Mouse (Mus musculus): ENCODE results near the gene Tesk2. TPM values are rescaled to one million over a fixed set of nuclear protein-coding genes. Genes with fewer than 3 reads are reported as not detected.

The Tesk2 gene
- polyA plus RNA-seq, 1 experiment from 2014 or later: 3.2 TPM

DNA sequence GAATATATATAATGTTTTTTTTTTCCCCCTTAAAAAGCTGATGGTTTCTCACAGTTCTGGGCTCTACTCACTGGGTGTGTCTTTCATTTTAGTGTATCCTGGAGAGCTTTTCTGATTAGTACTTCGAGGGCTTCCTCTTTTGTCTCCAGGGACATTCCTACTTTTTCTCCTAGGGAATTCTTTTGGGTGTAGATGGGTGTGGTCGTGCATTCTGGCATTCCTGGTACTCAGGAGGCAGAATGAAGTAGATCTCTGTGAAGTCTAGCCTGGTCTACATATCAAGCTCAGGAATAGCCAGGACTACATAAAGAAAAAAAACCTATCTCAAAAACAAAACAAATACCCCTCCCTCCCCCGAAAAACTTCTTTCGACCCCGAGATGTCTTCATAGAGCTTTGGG is 4.7 kb downstream of the Tesk2 start:
- no peak overlapping the region for H3K27ac ChIP-seq (replicated peaks; ENCODE audit: low read depth, low read length)
- H3K4me3 ChIP-seq (replicated peaks; ENCODE audit: low read depth, low read length): no peak overlapping the region
- WGBS: 86% methylated on average over 5 of the region's 5 CpGs
- no peak for ATAC-seq (ENCODE audit: low FRiP score, low TSS enrichment)
- H3K9me3 ChIP-seq (ENCODE audit: control insufficient read depth, low read length): no peaks in the 10 kb centered on the region
- no peaks in the 10 kb centered on the region for H3K27me3 ChIP-seq (ENCODE audit: control insufficient read depth, insufficient read depth, low read length)
- H3K4me2 ChIP-seq (ENCODE audit: low read length): no peak overlapping the region
- DNase-seq: no peak
- no peaks in the 10 kb centered on the region for H3K36me3 ChIP-seq (ENCODE audit: control insufficient read depth, insufficient read depth, low read length)
- peaks cover 6% of the 10 kb centered on the region; the same call in 1 of the 2 replicates for H3K4me1 ChIP-seq (ENCODE audit: control insufficient read depth, insufficient read depth, low read length)
- H3K9ac ChIP-seq (replicated peaks; ENCODE audit: low read length): no peak overlapping the region

DNA sequence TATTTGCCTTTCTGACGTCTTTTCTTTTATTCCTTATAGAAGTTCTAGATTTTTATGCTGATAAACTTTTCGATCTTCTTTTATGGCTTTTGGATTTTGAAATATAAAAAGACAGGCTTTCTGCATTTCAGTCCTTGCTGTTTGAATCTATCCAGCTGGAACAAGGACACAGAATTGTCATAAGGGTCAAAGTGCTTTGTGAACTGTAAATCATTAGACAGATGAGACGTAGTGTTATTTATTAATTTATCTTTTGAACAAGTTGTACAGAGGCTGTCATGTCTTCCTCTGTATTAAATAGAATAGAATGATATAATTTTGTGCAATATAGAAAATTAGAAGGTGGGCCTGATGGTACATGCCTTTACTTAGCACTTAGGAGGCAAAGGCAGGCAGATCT is 6.7 kb downstream of the Tesk2 start:
- H3K9me3 ChIP-seq (ENCODE audit: control insufficient read depth, low read length): no peaks in the 10 kb centered on the region
- no peak overlapping the region for H3K4me3 ChIP-seq (replicated peaks; ENCODE audit: low read depth, low read length)
- H3K27me3 ChIP-seq (ENCODE audit: control insufficient read depth, insufficient read depth, low read length): no peaks in the 10 kb centered on the region
- no peaks in the 10 kb centered on the region for H3K4me1 ChIP-seq (ENCODE audit: control insufficient read depth, insufficient read depth, low read length)
- no peak overlapping the region for H3K27ac ChIP-seq (replicated peaks; ENCODE audit: low read depth, low read length)
- DNase-seq: no peak
- ATAC-seq (ENCODE audit: low FRiP score, low TSS enrichment): no peak
- H3K4me2 ChIP-seq (ENCODE audit: low read length): no peak overlapping the region
- 84% methylated on average over 3 of the region's 3 CpGs for WGBS
- H3K9ac ChIP-seq (replicated peaks; ENCODE audit: low read length): no peak overlapping the region
- H3K36me3 ChIP-seq (ENCODE audit: control insufficient read depth, insufficient read depth, low read length): no peaks in the 10 kb centered on the region

DNA sequence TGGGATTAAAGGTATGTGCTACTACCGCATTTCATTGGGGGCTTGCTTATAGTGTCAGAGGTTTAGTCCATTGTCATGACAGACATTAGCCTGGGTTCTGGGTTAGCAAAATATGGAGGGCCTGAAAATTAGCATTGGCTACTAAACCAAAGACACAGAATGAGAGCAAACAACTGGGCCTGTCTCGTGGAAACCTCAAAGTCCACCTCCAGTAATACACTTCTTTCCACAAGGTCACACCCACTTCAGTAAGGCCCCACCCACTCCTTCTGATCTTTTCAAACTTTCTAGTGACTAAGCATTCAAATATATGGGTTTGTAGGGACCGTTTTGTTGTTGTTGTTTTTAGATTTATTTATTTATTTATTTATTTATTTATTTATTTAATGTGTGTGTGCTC is 8.8 kb downstream of the Tesk2 start:
- Histone ChIP-seq H3K4me2 (ENCODE audit: low read length) (no peak overlapping the region), H3K9me3 (ENCODE audit: control insufficient read depth, low read length) (no peaks in the 10 kb centered on the region), H3K9ac (replicated peaks; ENCODE audit: low read length) (no peak overlapping the region), H3K27me3 (ENCODE audit: control insufficient read depth, insufficient read depth, low read length) (no peaks in the 10 kb centered on the region), H3K4me3 (replicated peaks; ENCODE audit: low read depth, low read length) (no peak overlapping the region), H3K36me3 (ENCODE audit: control insufficient read depth, insufficient read depth, low read length) (no peaks in the 10 kb centered on the region), H3K4me1 (ENCODE audit: control insufficient read depth, insufficient read depth, low read length) (no peaks in the 10 kb centered on the region), H3K27ac (replicated peaks; ENCODE audit: low read depth, low read length) (no peak overlapping the region)
- ATAC-seq (ENCODE audit: low FRiP score, low TSS enrichment) (no peak), DNase-seq (no peak)
- WGBS: 95% methylated on average over 3 of the region's 3 CpGs

DNA sequence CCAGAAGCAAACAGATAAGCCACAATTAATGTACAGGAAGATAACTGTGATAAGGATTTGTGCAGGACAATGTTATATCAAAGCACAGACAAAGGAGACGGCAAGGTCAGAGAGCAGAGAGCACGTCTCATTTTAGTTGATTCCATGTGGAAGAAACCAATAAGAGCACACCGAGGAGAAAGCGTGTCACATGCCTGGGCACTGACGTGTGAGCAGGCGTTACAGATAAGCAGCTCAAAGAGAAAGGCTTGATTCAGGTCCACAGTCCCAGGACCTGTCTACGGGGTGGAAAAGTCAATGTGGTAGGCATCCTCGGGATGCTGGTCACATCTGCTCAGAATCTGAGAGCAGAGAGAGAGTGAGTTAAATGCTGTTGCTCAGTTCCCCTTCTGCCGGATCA is 10.3 kb downstream of the Tesk2 start:
- Histone ChIP-seq H3K9ac (replicated peaks; ENCODE audit: low read length) (no peak overlapping the region), H3K27ac (replicated peaks; ENCODE audit: low read depth, low read length) (no peak overlapping the region), H3K4me2 (ENCODE audit: low read length) (no peak overlapping the region), H3K9me3 (ENCODE audit: control insufficient read depth, low read length) (no peaks in the 10 kb centered on the region), H3K36me3 (ENCODE audit: control insufficient read depth, insufficient read depth, low read length) (no peaks in the 10 kb centered on the region), H3K27me3 (ENCODE audit: control insufficient read depth, insufficient read depth, low read length) (no peaks in the 10 kb centered on the region), H3K4me1 (ENCODE audit: control insufficient read depth, insufficient read depth, low read length) (no peaks in the 10 kb centered on the region), H3K4me3 (replicated peaks; ENCODE audit: low read depth, low read length) (no peak overlapping the region)
- WGBS: 90% methylated on average over 9 of the region's 9 CpGs
- no peak for DNase-seq
- ATAC-seq (ENCODE audit: low FRiP score, low TSS enrichment): no peak

DNA sequence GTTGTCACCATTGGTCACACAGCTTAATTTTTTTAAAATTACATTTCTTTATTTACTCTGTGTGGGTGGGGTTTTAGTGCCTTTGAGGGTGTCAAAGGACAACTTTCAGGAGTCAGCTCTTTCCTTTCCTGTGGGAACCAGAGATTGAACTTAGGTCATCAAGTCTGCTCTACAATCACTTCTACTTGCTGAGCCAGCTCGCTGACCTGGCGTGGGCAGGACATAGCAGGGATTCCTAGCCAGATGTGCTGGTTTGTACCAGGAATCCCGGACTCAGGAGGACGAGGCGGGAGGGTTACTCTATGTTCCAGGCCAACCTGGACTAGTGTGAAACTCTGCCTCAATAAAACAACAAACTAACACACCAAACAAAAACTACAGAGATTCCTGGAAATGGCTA is 11.6 kb downstream of the Tesk2 start:
- H3K4me2 ChIP-seq (ENCODE audit: low read length): no peak overlapping the region
- H3K27ac ChIP-seq (replicated peaks; ENCODE audit: low read depth, low read length): no peak overlapping the region
- no peaks in the 10 kb centered on the region for H3K4me1 ChIP-seq (ENCODE audit: control insufficient read depth, insufficient read depth, low read length)
- H3K4me3 ChIP-seq (replicated peaks; ENCODE audit: low read depth, low read length): no peak overlapping the region
- DNase-seq (no peak), ATAC-seq (ENCODE audit: low FRiP score, low TSS enrichment) (no peak)
- H3K36me3 ChIP-seq (ENCODE audit: control insufficient read depth, insufficient read depth, low read length): no peaks in the 10 kb centered on the region
- no peaks in the 10 kb centered on the region for H3K9me3 ChIP-seq (ENCODE audit: control insufficient read depth, low read length)
- 88% methylated on average over 5 of the region's 5 CpGs for WGBS
- no peak overlapping the region for H3K9ac ChIP-seq (replicated peaks; ENCODE audit: low read length)
- no peaks in the 10 kb centered on the region for H3K27me3 ChIP-seq (ENCODE audit: control insufficient read depth, insufficient read depth, low read length)

DNA sequence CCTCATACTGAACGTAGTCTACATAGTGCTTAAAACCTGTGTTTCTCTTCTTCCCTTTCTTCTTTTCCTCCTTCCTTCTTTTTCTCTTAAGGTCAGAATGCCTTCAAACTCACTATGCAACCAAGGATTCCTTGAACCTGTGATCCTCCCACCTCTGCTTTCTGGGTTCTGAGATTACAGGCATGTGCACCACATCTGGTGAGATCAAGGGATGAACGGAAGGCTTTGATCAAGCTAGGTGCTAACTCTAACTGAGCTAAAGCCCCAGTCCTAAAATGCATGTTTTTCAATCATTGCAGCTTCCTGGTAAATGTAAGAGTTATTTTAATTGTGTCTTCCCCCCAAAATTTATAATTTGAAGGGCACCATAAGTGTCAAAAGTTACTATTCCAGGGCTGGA is 14.2 kb downstream of the Tesk2 start:
- no peaks in the 10 kb centered on the region for H3K4me1 ChIP-seq (ENCODE audit: control insufficient read depth, insufficient read depth, low read length)
- H3K27me3 ChIP-seq (ENCODE audit: control insufficient read depth, insufficient read depth, low read length): no peaks in the 10 kb centered on the region
- DNase-seq (no peak), ATAC-seq (ENCODE audit: low FRiP score, low TSS enrichment) (no peak)
- no peak overlapping the region for H3K4me2 ChIP-seq (ENCODE audit: low read length)
- 88% methylated on average over 2 of the region's 2 CpGs for WGBS
- H3K27ac ChIP-seq (replicated peaks; ENCODE audit: low read depth, low read length): no peak overlapping the region
- no peak overlapping the region for H3K9ac ChIP-seq (replicated peaks; ENCODE audit: low read length)
- no peaks in the 10 kb centered on the region for H3K36me3 ChIP-seq (ENCODE audit: control insufficient read depth, insufficient read depth, low read length)
- H3K9me3 ChIP-seq (ENCODE audit: control insufficient read depth, low read length): no peaks in the 10 kb centered on the region
- no peak overlapping the region for H3K4me3 ChIP-seq (replicated peaks; ENCODE audit: low read depth, low read length)

DNA sequence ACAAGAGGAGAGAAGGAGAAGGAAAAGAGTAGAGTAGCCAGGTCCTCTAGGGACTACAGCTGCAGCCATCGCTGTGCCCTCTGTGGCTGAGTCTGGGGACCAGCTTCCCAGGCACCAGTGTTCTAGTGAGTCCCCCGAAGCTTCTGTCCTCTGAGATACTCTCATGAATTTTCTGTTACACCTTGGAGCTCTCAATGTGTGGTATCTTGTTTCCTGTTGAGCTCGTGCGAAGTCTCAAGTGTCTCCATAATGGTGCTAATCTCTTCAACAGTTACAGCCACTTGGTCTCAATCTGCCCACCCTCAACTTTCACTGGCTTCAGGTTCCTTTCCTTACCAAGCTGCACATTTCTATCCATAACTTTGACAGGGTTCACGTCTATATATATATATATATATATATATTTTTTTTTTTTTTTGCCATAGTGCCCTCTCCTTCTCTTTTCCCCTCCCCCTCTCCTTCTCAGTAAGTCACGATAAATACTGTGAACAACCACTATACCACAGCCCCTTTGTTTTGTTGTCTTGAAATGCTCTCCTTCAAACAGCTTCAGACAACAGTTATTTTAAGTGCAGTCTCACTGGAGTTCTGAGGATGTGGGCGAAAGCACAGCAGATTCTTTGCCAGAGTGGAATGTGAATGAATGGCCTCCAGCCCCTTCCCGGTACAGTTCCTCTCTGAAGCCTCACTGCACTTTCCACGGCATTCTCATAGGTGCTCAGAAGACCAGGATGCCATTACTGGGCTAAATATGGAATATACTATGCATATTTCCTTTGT is 18.4 kb downstream of the Tesk2 start:
- no peaks in the 10 kb centered on the region for H3K4me1 ChIP-seq (ENCODE audit: control insufficient read depth, insufficient read depth, low read length)
- no peak overlapping the region for H3K4me2 ChIP-seq (ENCODE audit: low read length)
- H3K36me3 ChIP-seq (ENCODE audit: control insufficient read depth, insufficient read depth, low read length): no peaks in the 10 kb centered on the region
- ATAC-seq (ENCODE audit: low FRiP score, low TSS enrichment) (no peak), DNase-seq (no peak)
- no peaks in the 10 kb centered on the region for H3K9me3 ChIP-seq (ENCODE audit: control insufficient read depth, low read length)
- H3K4me3 ChIP-seq (replicated peaks; ENCODE audit: low read depth, low read length): no peak overlapping the region
- H3K27me3 ChIP-seq (ENCODE audit: control insufficient read depth, insufficient read depth, low read length): no peaks in the 10 kb centered on the region
- 90% methylated on average over 9 of the region's 9 CpGs for WGBS
- no peak overlapping the region for H3K27ac ChIP-seq (replicated peaks; ENCODE audit: low read depth, low read length)
- H3K9ac ChIP-seq (replicated peaks; ENCODE audit: low read length): no peak overlapping the region

DNA sequence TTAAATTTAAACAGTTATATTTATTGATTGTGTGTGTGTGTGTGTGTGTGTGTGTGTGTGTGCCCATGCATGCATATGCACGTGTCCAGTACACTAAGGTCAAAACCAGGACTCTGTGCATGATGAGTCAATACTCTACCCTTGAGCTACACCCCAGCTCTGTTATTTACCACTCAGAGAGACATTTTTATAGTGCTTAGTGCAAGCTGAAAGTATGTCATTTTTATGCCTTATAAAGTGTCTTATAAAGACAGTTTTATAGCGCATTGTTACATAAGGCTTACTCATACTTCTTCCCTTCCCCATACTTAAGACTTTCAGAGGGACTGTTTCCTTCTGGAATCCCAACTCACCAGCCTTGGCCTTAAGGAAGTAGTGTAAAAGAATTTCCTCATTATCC is 29.0 kb downstream of the Tesk2 start:
- H3K9me3 ChIP-seq (ENCODE audit: control insufficient read depth, low read length): no peaks in the 10 kb centered on the region
- 89% methylated on average over 2 of the region's 2 CpGs for WGBS
- H3K27me3 ChIP-seq (ENCODE audit: control insufficient read depth, insufficient read depth, low read length): no peaks in the 10 kb centered on the region
- no peak overlapping the region for H3K4me3 ChIP-seq (replicated peaks; ENCODE audit: low read depth, low read length)
- no peak for DNase-seq
- no peak overlapping the region for H3K4me2 ChIP-seq (ENCODE audit: low read length)
- no peak for ATAC-seq (ENCODE audit: low FRiP score, low TSS enrichment)
- no peak overlapping the region for H3K9ac ChIP-seq (replicated peaks; ENCODE audit: low read length)
- no peaks in the 10 kb centered on the region for H3K4me1 ChIP-seq (ENCODE audit: control insufficient read depth, insufficient read depth, low read length)
- no peak overlapping the region for H3K27ac ChIP-seq (replicated peaks; ENCODE audit: low read depth, low read length)
- H3K36me3 ChIP-seq (ENCODE audit: control insufficient read depth, insufficient read depth, low read length): no peaks in the 10 kb centered on the region

DNA sequence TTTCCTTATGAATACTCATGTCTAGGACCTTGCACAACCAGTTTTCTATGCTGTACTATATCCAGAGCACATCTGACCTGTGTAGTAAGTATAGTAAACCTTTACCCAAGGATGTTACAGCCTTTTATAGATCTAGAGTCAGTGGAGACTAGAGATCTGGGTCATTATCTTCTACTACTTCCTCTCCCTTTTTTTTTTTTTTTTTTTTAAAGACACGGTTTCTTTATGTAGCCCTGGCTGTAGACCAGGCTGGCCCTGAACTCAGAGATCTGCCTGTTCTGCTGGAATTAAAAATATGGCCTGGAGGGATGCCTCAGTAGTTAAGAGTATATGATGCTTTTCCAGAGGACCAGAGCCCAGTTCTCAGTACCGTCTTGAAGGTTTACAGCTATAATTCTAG is 41.2 kb downstream of the Tesk2 start:
- Histone ChIP-seq H3K4me1 (ENCODE audit: control insufficient read depth, insufficient read depth, low read length) (no peaks in the 10 kb centered on the region), H3K4me2 (ENCODE audit: low read length) (no peak overlapping the region), H3K9ac (replicated peaks; ENCODE audit: low read length) (no peak overlapping the region), H3K36me3 (ENCODE audit: control insufficient read depth, insufficient read depth, low read length) (no peaks in the 10 kb centered on the region), H3K27me3 (ENCODE audit: control insufficient read depth, insufficient read depth, low read length) (no peaks in the 10 kb centered on the region), H3K4me3 (replicated peaks; ENCODE audit: low read depth, low read length) (no peak overlapping the region), H3K27ac (replicated peaks; ENCODE audit: low read depth, low read length) (no peak overlapping the region), H3K9me3 (ENCODE audit: control insufficient read depth, low read length) (no peaks in the 10 kb centered on the region)
- WGBS: 98% methylated on average over 2 of the region's 2 CpGs
- DNase-seq (no peak), ATAC-seq (ENCODE audit: low FRiP score, low TSS enrichment) (no peak)

Data from midbrain, embryonic 14.5 days (tissue).